Mouse (Mus musculus) neural tube, embryonic 14.5 days (tissue): Measurements from ENCODE around the gene Ccz1. TPM values are rescaled to one million over a fixed set of nuclear protein-coding genes. Genes with fewer than 3 reads are reported as not detected.

Experiments used
- ATAC-seq: fragments of 200-750 bp; cut with Nextera tagmentation; 2 replicates; pipeline ENCODE4 v1.8.0; 2017; ENCODE audit warnings: low read depth, mild to moderate bottlenecking, moderate TSS enrichment, moderate library complexity
- H3K27ac ChIP-seq: fragments of 300-500 bp; sonication (generic); 2 replicates; pipeline ENCODE4 v1.5.1; 2014; ENCODE audit warnings: low read depth, mild to moderate bottlenecking, control low read depth, low read length, moderate library complexity, mixed read lengths
- H3K27me3 ChIP-seq: fragments of 300-500 bp; sonication (generic); 2 replicates; pipeline ENCODE4 v1.6.1; 2014; ENCODE audit warnings: low read length; ENCODE audit not compliant: control insufficient read depth, insufficient read depth
- H3K36me3 ChIP-seq: fragments of 300-500 bp; sonication (generic); 2 replicates; pipeline ENCODE4 v1.6.1; 2014; ENCODE audit warnings: low read length, mixed read lengths; ENCODE audit not compliant: control insufficient read depth, insufficient read depth
- H3K4me1 ChIP-seq: fragments of 300-500 bp; sonication (generic); 2 replicates; pipeline ENCODE4 v1.6.1; 2014; ENCODE audit warnings: low read length; ENCODE audit not compliant: control insufficient read depth, insufficient read depth
- H3K4me2 ChIP-seq: fragments of 300-500 bp; sonication (generic); 2 replicates; pipeline ENCODE4 v1.6.1; 2014; ENCODE audit warnings: mild to moderate bottlenecking, low read depth, low read length, control low read depth
- H3K4me3 ChIP-seq: fragments of 300-500 bp; sonication (generic); 2 replicates; pipeline ENCODE4 v1.5.1; 2014; ENCODE audit warnings: low read depth, low read length, control low read depth, mixed read lengths
- H3K9ac ChIP-seq: fragments of 300-500 bp; sonication (generic); replicated peaks from 2 replicates; pipeline ENCODE4 v1.6.1; 2014; ENCODE audit warnings: low read depth, mild to moderate bottlenecking, control low read depth, low read length, mixed read lengths
- H3K9me3 ChIP-seq: fragments of 300-500 bp; sonication (generic); 2 replicates; pipeline ENCODE4 v1.6.1; 2016; ENCODE audit warnings: low read length; ENCODE audit not compliant: control insufficient read depth
- WGBS: fragments of 180-500 bp; shearing (Covaris S2); extraction: QIAGEN DNeasy Blood & Tissue Kit; methylation state at CpG from one replicate; pipeline ENCODE4 v1.1.7; 2014; 5-methylcytosine and 5-hydroxymethylcytosine counted together
- polyA plus RNA-seq: library from polyadenylated mRNA; unstranded; fragments of >200 nt; fragmentation: Nextera tagmentation; extraction: Ambion mirVana; gene quantifications from 2 replicates; pipeline ENCODE4 v1.2.1, GENCODE M21; 2014

The Ccz1 gene
- polyA plus RNA-seq, 1 experiment from 2014 or later, result 83.5 TPM

GRCm38 (mm10) chr5:144002461-144003192 is 12.1 kb downstream of the Ccz1 start:
- H3K36me3 ChIP-seq, result peaks cover 49% of the 10 kb centered on the region
- H3K4me3 ChIP-seq, result no peak overlapping the region
- no peak overlapping the region for H3K9ac ChIP-seq
- 93% methylated on average over 15 of the region's 15 CpGs for WGBS
- no peak overlapping the region for H3K4me2 ChIP-seq
- H3K9me3 ChIP-seq, result no peaks in the 10 kb centered on the region
- ATAC-seq, result no peak
- no peaks in the 10 kb centered on the region for H3K4me1 ChIP-seq
- no peak overlapping the region for H3K27ac ChIP-seq
- no peaks in the 10 kb centered on the region for H3K27me3 ChIP-seq

GRCm38 (mm10) chr5:143999409-143999808 is 15.3 kb downstream of the Ccz1 start:
- Histone ChIP-seq H3K9ac (no peak overlapping the region), H3K27me3 (no peaks in the 10 kb centered on the region), H3K27ac (no peak overlapping the region), H3K9me3 (no peaks in the 10 kb centered on the region), H3K4me3 (no peak overlapping the region), H3K36me3 (peaks cover 65% of the 10 kb centered on the region), H3K4me2 (no peak overlapping the region), H3K4me1 (no peaks in the 10 kb centered on the region)
- ATAC-seq, result no peak
- 97% methylated on average over 1 of the region's 1 CpGs for WGBS

- no peaks in the 10 kb centered on the region for H3K4me1 ChIP-seq
- no peaks in the 10 kb centered on the region for H3K27me3 ChIP-seq
- H3K27ac ChIP-seq, result no peak overlapping the region
- no peak overlapping the region for H3K9ac ChIP-seq
- whole genome bisulfite sequencing, result 72% methylated on average over 11 of the region's 11 CpGs
- peaks cover 70% of the 10 kb centered on the region for H3K36me3 ChIP-seq
- no peaks in the 10 kb centered on the region for H3K9me3 ChIP-seq
- H3K4me3 ChIP-seq, result no peak overlapping the region
- ATAC-seq, result no peak
- no peak overlapping the region for H3K4me2 ChIP-seq
Observed at GRCm38 (mm10) chr5:143994632-143995365, 19.9 kb downstream of the Ccz1 start.

GRCm38 (mm10) chr5:143993849-143994248 is 20.8 kb downstream of the Ccz1 start:
- no peak overlapping the region for H3K4me3 ChIP-seq
- peaks cover 66% of the 10 kb centered on the region for H3K36me3 ChIP-seq
- H3K9ac ChIP-seq, result no peak overlapping the region
- ATAC-seq, result no peak
- no peaks in the 10 kb centered on the region for H3K9me3 ChIP-seq
- H3K27me3 ChIP-seq, result no peaks in the 10 kb centered on the region
- H3K4me2 ChIP-seq, result no peak overlapping the region
- WGBS, result 97% methylated on average over 5 of the region's 5 CpGs
- H3K4me1 ChIP-seq, result no peaks in the 10 kb centered on the region
- no peak overlapping the region for H3K27ac ChIP-seq

GRCm38 (mm10) chr5:143993260-143993659 is 21.4 kb downstream of the Ccz1 start:
- H3K9me3 ChIP-seq, result no peaks in the 10 kb centered on the region
- H3K4me3 ChIP-seq, result no peak overlapping the region
- peaks cover 65% of the 10 kb centered on the region for H3K36me3 ChIP-seq
- WGBS, result 88% methylated on average over 8 of the region's 8 CpGs
- no peak overlapping the region for H3K4me2 ChIP-seq
- no peaks in the 10 kb centered on the region for H3K4me1 ChIP-seq
- H3K27me3 ChIP-seq, result no peaks in the 10 kb centered on the region
- ATAC-seq, result no peak
- H3K9ac ChIP-seq, result no peak overlapping the region
- no peak overlapping the region for H3K27ac ChIP-seq

GRCm38 (mm10) chr5:143992661-143993060 is 22.0 kb downstream of the Ccz1 start:
- no peak for ATAC-seq
- no peaks in the 10 kb centered on the region for H3K27me3 ChIP-seq
- H3K27ac ChIP-seq, result no peak overlapping the region
- no peak overlapping the region for H3K4me2 ChIP-seq
- no peaks in the 10 kb centered on the region for H3K4me1 ChIP-seq
- H3K9me3 ChIP-seq, result no peaks in the 10 kb centered on the region
- no peak overlapping the region for H3K9ac ChIP-seq
- peaks cover 68% of the 10 kb centered on the region for H3K36me3 ChIP-seq
- H3K4me3 ChIP-seq, result no peak overlapping the region
- 88% methylated on average over 10 of the region's 10 CpGs for WGBS

GRCm38 (mm10) chr5:143990086-143990485 is 24.6 kb downstream of the Ccz1 start:
- Histone ChIP-seq H3K4me3 (no peak overlapping the region), H3K27ac (no peak overlapping the region), H3K27me3 (no peaks in the 10 kb centered on the region), H3K4me2 (no peak overlapping the region), H3K9ac (no peak overlapping the region), H3K4me1 (no peaks in the 10 kb centered on the region), H3K9me3 (no peaks in the 10 kb centered on the region), H3K36me3 (peaks cover 69% of the 10 kb centered on the region)
- ATAC-seq, result no peak
- 79% methylated on average over 11 of the region's 11 CpGs for WGBS

GRCm38 (mm10) chr5:143989046-143989445 is 25.6 kb downstream of the Ccz1 start:
- 49% methylated on average over 4 of the region's 4 CpGs for WGBS
- no peak overlapping the region for H3K9ac ChIP-seq
- no peak overlapping the region for H3K4me3 ChIP-seq
- no peaks in the 10 kb centered on the region for H3K9me3 ChIP-seq
- H3K27me3 ChIP-seq, result no peaks in the 10 kb centered on the region
- H3K4me2 ChIP-seq, result no peak overlapping the region
- H3K27ac ChIP-seq, result peak overlapping the region; percentile 22
- no peak; the same call in 1 of the 2 replicates for ATAC-seq
- H3K4me1 ChIP-seq, result no peaks in the 10 kb centered on the region
- H3K36me3 ChIP-seq, result peaks cover 69% of the 10 kb centered on the region

- 89% methylated on average over 3 of the region's 3 CpGs for WGBS
- no peaks in the 10 kb centered on the region for H3K9me3 ChIP-seq
- peaks cover 55% of the 10 kb centered on the region for H3K36me3 ChIP-seq
- no peak overlapping the region for H3K4me3 ChIP-seq
- H3K27me3 ChIP-seq, result no peaks in the 10 kb centered on the region
- ATAC-seq, result no peak
- no peak overlapping the region for H3K9ac ChIP-seq
- no peak overlapping the region for H3K27ac ChIP-seq
- no peak overlapping the region for H3K4me2 ChIP-seq
- no peaks in the 10 kb centered on the region for H3K4me1 ChIP-seq
Observed at GRCm38 (mm10) chr5:143987596-143987995, 27.1 kb downstream of the Ccz1 start.
